Mouse (Mus musculus) liver, embryonic 14.5 days (tissue): Measurements from ENCODE around the gene Klhl29. TPM values are rescaled to one million over a fixed set of nuclear protein-coding genes. Genes with fewer than 3 reads are reported as not detected.

Source experiments
- ATAC-seq: fragments of 200-750 bp; cut with Nextera tagmentation; 2 replicates; pipeline ENCODE4 v1.8.0; 2017; ENCODE audit warnings: moderate number of reproducible peaks, mild to moderate bottlenecking, moderate library complexity; ENCODE audit not compliant: insufficient read depth
- DNase-seq, 3 experiments: peaks; one replicate each; pipeline ENCODE4 v3.0.0-alpha.2; 2012 to 2013; ENCODE audit warnings: low read depth in 3 of 3, low spot score in 3 of 3
- H3K27ac ChIP-seq: fragments of 300-500 bp; sonication (generic); 2 replicates; pipeline ENCODE4 v1.5.1; 2014; ENCODE audit warnings: moderate library complexity, mild to moderate bottlenecking, control low read depth, inconsistent platforms
- H3K27me3 ChIP-seq: fragments of 300-500 bp; sonication (generic); 2 replicates; pipeline ENCODE4 v1.6.1; 2014; ENCODE audit warnings: mild to moderate bottlenecking, low read length, moderate library complexity; ENCODE audit not compliant: control insufficient read depth, insufficient read depth
- H3K36me3 ChIP-seq: fragments of 300-500 bp; sonication (generic); replicated peaks from 2 replicates; pipeline ENCODE4 v1.6.1; 2014; ENCODE audit warnings: low read depth; ENCODE audit not compliant: control insufficient read depth, insufficient read depth
- H3K4me1 ChIP-seq, 2 experiments: fragments of 200-500 bp in 1 of 2; fragments of 300-500 bp in 1 of 2; sonication (generic) in 1 of 2; replicated peaks; 2 replicates each; pipeline ENCODE4 v1.6.1; 2012 to 2014; ENCODE audit warnings: antibody characterized with exemption in 1 of 2, inconsistent platforms in 1 of 2, low read length in 1 of 2; ENCODE audit not compliant: control insufficient read depth in 2 of 2, insufficient read depth in 2 of 2
- H3K4me2 ChIP-seq: fragments of 300-500 bp; sonication (generic); 2 replicates; pipeline ENCODE4 v1.6.1; 2014; ENCODE audit warnings: low read depth, mild to moderate bottlenecking, control low read depth, moderate library complexity
- H3K4me3 ChIP-seq, 2 experiments: fragments of 200-500 bp in 1 of 2; fragments of 300-500 bp in 1 of 2; sonication (generic) in 1 of 2; 2 replicates each; pipeline ENCODE4 v1.5.1; 2012 to 2014; ENCODE audit warnings: low read depth in 2 of 2, low read length in 2 of 2, mild to moderate bottlenecking in 2 of 2, control low read depth in 1 of 2, inconsistent platforms in 1 of 2, moderate library complexity in 1 of 2; ENCODE audit not compliant: insufficient read depth in 1 of 2
- H3K9ac ChIP-seq: fragments of 300-500 bp; sonication (generic); replicated peaks from 2 replicates; pipeline ENCODE4 v1.6.1; 2014; ENCODE audit warnings: mild to moderate bottlenecking, control low read depth, moderate library complexity
- H3K9me3 ChIP-seq: fragments of 300-500 bp; sonication (generic); 2 replicates; pipeline ENCODE4 v1.6.1; 2016; ENCODE audit warnings: low read length, mixed read lengths; ENCODE audit not compliant: control insufficient read depth
- CTCF ChIP-seq: IDR thresholded peaks from 2 replicates; pipeline ENCODE4 v1.5.1; 2016; ENCODE audit warnings: antibody characterized with exemption, low read depth, control low read depth
- EP300 ChIP-seq: IDR thresholded peaks from 2 replicates; pipeline ENCODE4 v1.6.1; 2016; ENCODE audit warnings: antibody characterized with exemption, low read depth
- WGBS: fragments of 180-500 bp; shearing (Covaris S2); extraction: QIAGEN DNeasy Blood & Tissue Kit; methylation state at CpG from one replicate; pipeline ENCODE4 v1.1.7; 2014; ENCODE audit not compliant: insufficient replicate concordance; 5-methylcytosine and 5-hydroxymethylcytosine counted together
- polyA plus RNA-seq, 2 experiments: library from polyadenylated mRNA; depleted of rRNA in 1 of 2; stranded (reverse) in 1 of 2; unstranded in 1 of 2; fragments of >200 nt; fragmentation: Nextera tagmentation in 1 of 2; extraction: Ambion mirVana in 1 of 2; gene quantifications; 2 replicates each; pipeline versions ENCODE4 v1.2.1 to v1.2.3; 2012 to 2014

Gene Klhl29
- polyA plus RNA-seq, 2 experiments, result 0.06 to 0.11 TPM

GRCm38 (mm10) chr12:5387112-5387511, 11.6 kb upstream of the Klhl29 start:
- Histone ChIP-seq H3K9ac (no peak overlapping the region), H3K9me3 (no peaks in the 10 kb centered on the region), H3K36me3 (no peaks in the 10 kb centered on the region), H3K4me1 (no peaks in the 10 kb centered on the region), H3K4me3 (no peak overlapping the region), H3K4me2 (no peak overlapping the region), H3K27ac (no peak overlapping the region), H3K27me3 (no peaks in the 10 kb centered on the region)
- DNase-seq, result no peak
- TF ChIP-seq EP300, result no peak
- ATAC-seq, result no peak
- WGBS, result 29% methylated on average over 1 of the region's 1 CpGs

DNA sequence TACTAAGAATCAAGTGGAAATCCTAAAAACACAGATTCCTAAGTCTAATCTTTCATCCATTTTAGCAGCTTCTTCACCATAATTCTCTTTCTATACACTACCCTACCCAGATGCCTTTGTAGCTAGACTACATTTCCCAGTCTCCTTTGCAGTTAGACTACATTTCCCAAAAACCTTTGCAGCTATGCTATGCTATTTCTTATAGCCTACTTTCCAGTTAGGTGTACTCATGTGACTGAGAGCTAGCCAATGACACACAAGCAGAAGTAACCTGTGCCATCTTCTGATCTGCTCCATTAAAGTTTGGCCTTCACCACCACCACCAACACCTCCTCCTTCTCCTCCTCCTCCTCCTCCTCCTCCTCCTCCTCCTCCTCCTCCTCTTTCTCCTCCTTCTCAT, 11.2 kb upstream of the Klhl29 start:
- Histone ChIP-seq H3K4me2 (no peak overlapping the region), H3K4me3 (no peak overlapping the region), H3K4me1 (no peaks in the 10 kb centered on the region), H3K27ac (no peak overlapping the region), H3K9ac (no peak overlapping the region), H3K36me3 (no peaks in the 10 kb centered on the region), H3K27me3 (no peaks in the 10 kb centered on the region), H3K9me3 (no peaks in the 10 kb centered on the region)
- ATAC-seq, result no peak
- TF ChIP-seq CTCF (no peak), EP300 (no peak)
- no peak for DNase-seq

- TF ChIP-seq CTCF (no peak), EP300 (no peak)
- no peak for DNase-seq
- no peaks in the 10 kb centered on the region for H3K9me3 ChIP-seq
- H3K9ac ChIP-seq, result no peak overlapping the region
- H3K27me3 ChIP-seq, result peaks cover 5% of the 10 kb centered on the region; the same call in 1 of the 2 replicates
- no peak for ATAC-seq
- no peak overlapping the region for H3K27ac ChIP-seq
- H3K4me3 ChIP-seq, result no peak overlapping the region
- H3K4me2 ChIP-seq, result no peak overlapping the region
- H3K4me1 ChIP-seq, result no peaks in the 10 kb centered on the region
- H3K36me3 ChIP-seq, result no peaks in the 10 kb centered on the region
These were observed 6.2 kb upstream of the Klhl29 start for GRCm38 (mm10) chr12:5381694-5382093.

DNA sequence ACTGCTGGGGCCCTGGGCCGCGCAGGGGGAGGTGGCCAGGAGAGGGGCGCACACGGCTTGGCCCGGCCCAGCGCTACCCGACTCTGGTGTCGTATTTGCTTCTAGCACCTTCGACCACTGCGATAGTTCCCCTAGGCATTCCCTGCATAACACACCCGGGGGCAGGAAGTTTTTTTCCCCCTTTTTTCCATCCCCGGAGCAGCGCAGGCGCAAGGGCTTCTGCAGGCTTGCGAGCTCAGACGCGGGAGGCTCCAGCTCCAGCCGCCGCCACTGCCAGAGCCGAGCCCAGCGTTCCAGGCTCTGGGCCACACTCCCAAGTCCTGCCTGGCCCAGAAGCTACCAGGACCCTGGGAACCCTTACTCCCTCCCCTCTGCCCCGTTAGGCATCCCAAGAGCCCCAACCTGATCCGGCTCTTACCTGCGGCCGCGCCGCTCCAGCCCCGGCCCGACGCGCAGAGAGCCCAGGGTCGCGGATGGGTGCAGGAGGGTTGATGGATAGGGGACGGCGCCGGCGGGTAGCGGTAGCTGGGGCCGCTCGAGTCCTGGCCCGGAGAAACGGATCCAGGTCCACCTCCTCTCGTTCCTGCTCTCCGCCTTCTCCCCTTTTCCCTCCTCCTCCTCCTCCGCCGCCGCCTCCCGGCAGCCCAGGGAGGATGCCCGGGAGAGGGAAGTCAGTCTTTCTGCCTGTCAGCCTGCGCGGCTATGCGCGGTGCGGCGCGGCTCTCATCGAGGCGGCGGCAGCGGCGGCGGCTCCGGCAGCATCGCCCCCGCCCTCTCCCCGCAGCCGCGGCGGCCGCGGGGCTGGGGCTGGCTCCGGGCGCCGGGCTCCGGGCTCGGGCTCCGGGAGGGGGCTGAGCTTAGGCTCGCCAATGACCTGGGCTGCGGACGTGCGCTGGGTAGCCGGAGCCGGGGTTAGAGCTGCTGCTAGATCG, 532 bp downstream of the Klhl29 start:
- peak; percentile 23; the same call in 1 of the 2 replicates for ATAC-seq
- no peaks in the 10 kb centered on the region for H3K9me3 ChIP-seq
- peak overlapping the region; percentile 59 for H3K4me2 ChIP-seq
- DNase-seq, result no peak
- no peaks in the 10 kb centered on the region for H3K36me3 ChIP-seq
- no peak overlapping the region for H3K27ac ChIP-seq
- no peak overlapping the region for H3K9ac ChIP-seq
- H3K4me1 ChIP-seq, result no peaks in the 10 kb centered on the region
- H3K27me3 ChIP-seq, result peaks cover 44% of the 10 kb centered on the region
- TF ChIP-seq EP300, result no peak
- TF ChIP-seq CTCF, result no peak
- H3K4me3 ChIP-seq, result peak overlapping the region; percentile 20 to 46
- 2% methylated on average over 71 of the region's 84 CpGs for WGBS

GRCm38 (mm10) chr12:5374196-5374683, 1.2 kb downstream of the Klhl29 start:
- Histone ChIP-seq H3K36me3 (no peaks in the 10 kb centered on the region), H3K4me2 (peak overlapping the region; percentile 15; the same call in 1 of the 2 replicates), H3K27me3 (peaks cover 44% of the 10 kb centered on the region), H3K4me1 (no peaks in the 10 kb centered on the region), H3K27ac (no peak overlapping the region), H3K9ac (no peak overlapping the region), H3K4me3 (peak overlapping the region; percentile 30 to 46; a peak in 3 of 4 replicates), H3K9me3 (no peaks in the 10 kb centered on the region)
- DNase-seq (no peak), ATAC-seq (no peak)
- 3% methylated on average over 30 of the region's 31 CpGs for WGBS
- no peak for TF ChIP-seq EP300
- no peak for TF ChIP-seq CTCF
